Mouse (Mus musculus) C2C12 (cell line): ENCODE results near the gene Fli1. TPM values are rescaled to one million over a fixed set of nuclear protein-coding genes. Genes with fewer than 3 reads are reported as not detected.

Experiments used
- H3K27me3 ChIP-seq: one replicate; pipeline ENCODE4 v1.6.1; 2011; ENCODE audit not compliant: control insufficient read depth, insufficient read depth, insufficient read length
- H3K36me3 ChIP-seq: one replicate; pipeline ENCODE4 v1.6.1; 2011; ENCODE audit not compliant: control insufficient read depth, insufficient read depth
- H3K4me3 ChIP-seq: one replicate; pipeline ENCODE4 v1.5.1; 2011; ENCODE audit warnings: mild to moderate bottlenecking, control low read depth; ENCODE audit not compliant: poor library complexity, insufficient read depth, severe bottlenecking
- H3K79me2 ChIP-seq: one replicate; pipeline ENCODE4 v1.6.1; 2011; ENCODE audit not compliant: control insufficient read depth, insufficient read depth
- H3K79me3 ChIP-seq: one replicate; pipeline ENCODE4 v1.6.1; 2011; ENCODE audit warnings: low read depth, control low read depth
- H3ac ChIP-seq: one replicate; pipeline ENCODE3; 2011; ENCODE audit warnings: low read depth; ENCODE audit not compliant: control insufficient read depth, insufficient read length
- CEBPB ChIP-seq: IDR thresholded peaks from one replicate; pipeline ENCODE4 v1.6.1; 2011; ENCODE audit warnings: low read depth, mild to moderate bottlenecking, control low read depth, moderate library complexity
- CTCF ChIP-seq: IDR thresholded peaks from one replicate; pipeline ENCODE4 v1.5.1; 2011; ENCODE audit not compliant: control insufficient read depth, insufficient read depth, insufficient read length
- FOSL1 ChIP-seq: IDR thresholded peaks from one replicate; pipeline ENCODE4 v1.8.0; 2011; ENCODE audit warnings: mild to moderate bottlenecking, low read length; ENCODE audit not compliant: poor library complexity, insufficient read depth, severe bottlenecking
- MAX ChIP-seq: IDR thresholded peaks from one replicate; pipeline ENCODE4 v1.6.1; 2011; ENCODE audit warnings: mild to moderate bottlenecking, control low read depth
- MYOD1 ChIP-seq: IDR thresholded peaks from one replicate; pipeline ENCODE4 v1.6.1; 2011; ENCODE audit warnings: low read depth; ENCODE audit not compliant: control insufficient read depth, insufficient read length
- MYOG ChIP-seq: IDR thresholded peaks from one replicate; pipeline ENCODE4 v1.6.1; 2011; ENCODE audit not compliant: control insufficient read depth, insufficient read length; ENCODE audit errors: extremely low read depth
- USF1 ChIP-seq: IDR thresholded peaks from one replicate; pipeline ENCODE4 v1.6.1; 2011; ENCODE audit warnings: low read depth, mild to moderate bottlenecking, control low read depth, moderate library complexity
- polyA plus RNA-seq: library from polyadenylated mRNA; unstranded; fragments of >200 nt; fragmentation: generic; extraction: Trizol; gene quantifications from one replicate; pipeline ENCODE4 v1.2.1, GENCODE M21; 2012; ENCODE audit warnings: missing spikeins

Gene Fli1
- polyA plus RNA-seq, 1 experiment: not detected

- H3K36me3 ChIP-seq: no peaks in the 10 kb centered on the region
- no peaks in the 10 kb centered on the region for H3K79me3 ChIP-seq
- peaks cover 39% of the 10 kb centered on the region for H3K27me3 ChIP-seq
- no peak overlapping the region for H3K4me3 ChIP-seq
- TF ChIP-seq MYOD1 (no peak), FOSL1 (no peak), CTCF (no peak), MAX (no peak), MYOG (no peak), CEBPB (no peak), USF1 (no peak)
- H3K79me2 ChIP-seq: no peaks in the 10 kb centered on the region
- no peak overlapping the region for H3ac ChIP-seq
Observed at GRCm38 (mm10) chr9:32431061-32431460, 111.6 kb downstream of the Fli1 start.

- peaks cover 15% of the 10 kb centered on the region for H3K27me3 ChIP-seq
- no peaks in the 10 kb centered on the region for H3K36me3 ChIP-seq
- no peak overlapping the region for H3K4me3 ChIP-seq
- H3ac ChIP-seq: no peak overlapping the region
- H3K79me3 ChIP-seq: no peaks in the 10 kb centered on the region
- H3K79me2 ChIP-seq: no peaks in the 10 kb centered on the region
- TF ChIP-seq MAX (no peak), MYOD1 (no peak), USF1 (no peak), FOSL1 (no peak), CEBPB (no peak), MYOG (no peak), CTCF (no peak)
Observed at GRCm38 (mm10) chr9:32425321-32425720, 117.3 kb downstream of the Fli1 start.

- TF ChIP-seq MYOG (no peak), MYOD1 (no peak), CEBPB (no peak), FOSL1 (no peak), USF1 (no peak), CTCF (no peak), MAX (no peak)
- Histone ChIP-seq H3K27me3 (peaks cover 32% of the 10 kb centered on the region), H3K4me3 (no peak overlapping the region), H3K79me3 (no peaks in the 10 kb centered on the region), H3ac (no peak overlapping the region), H3K36me3 (no peaks in the 10 kb centered on the region), H3K79me2 (no peaks in the 10 kb centered on the region)
Observed at GRCm38 (mm10) chr9:32420711-32421110, 122.0 kb downstream of the Fli1 start.

GRCm38 (mm10) chr9:32417466-32418116 is 125.1 kb downstream of the Fli1 start:
- TF ChIP-seq CTCF (no peak), MYOD1 (no peak), MAX (no peak), USF1 (no peak), FOSL1 (no peak), CEBPB (no peak), MYOG (no peak)
- H3K36me3 ChIP-seq: no peaks in the 10 kb centered on the region
- no peak overlapping the region for H3K4me3 ChIP-seq
- H3K79me3 ChIP-seq: no peaks in the 10 kb centered on the region
- H3K79me2 ChIP-seq: no peaks in the 10 kb centered on the region
- no peak overlapping the region for H3ac ChIP-seq
- H3K27me3 ChIP-seq: peaks cover 37% of the 10 kb centered on the region

GRCm38 (mm10) chr9:32415952-32416351 is 126.7 kb downstream of the Fli1 start:
- TF ChIP-seq MYOD1: no peak
- TF ChIP-seq MYOG: no peak
- TF ChIP-seq CEBPB: no peak
- no peak for TF ChIP-seq FOSL1
- no peak for TF ChIP-seq USF1
- no peak for TF ChIP-seq CTCF
- TF ChIP-seq MAX: no peak
- no peaks in the 10 kb centered on the region for H3K79me3 ChIP-seq
- no peaks in the 10 kb centered on the region for H3K36me3 ChIP-seq
- H3ac ChIP-seq: no peak overlapping the region
- H3K27me3 ChIP-seq: peaks cover 48% of the 10 kb centered on the region
- H3K79me2 ChIP-seq: no peaks in the 10 kb centered on the region
- H3K4me3 ChIP-seq: no peak overlapping the region

- no peak overlapping the region for H3K4me3 ChIP-seq
- H3K27me3 ChIP-seq: peaks cover 55% of the 10 kb centered on the region
- no peaks in the 10 kb centered on the region for H3K79me3 ChIP-seq
- no peak for TF ChIP-seq USF1
- no peak for TF ChIP-seq MYOG
- no peak for TF ChIP-seq FOSL1
- TF ChIP-seq CEBPB: no peak
- TF ChIP-seq MYOD1: no peak
- no peak for TF ChIP-seq CTCF
- TF ChIP-seq MAX: no peak
- H3K36me3 ChIP-seq: no peaks in the 10 kb centered on the region
- H3ac ChIP-seq: no peak overlapping the region
- no peaks in the 10 kb centered on the region for H3K79me2 ChIP-seq
Observed at GRCm38 (mm10) chr9:32414956-32415355, 127.7 kb downstream of the Fli1 start.
